Mouse (Mus musculus) retina, embryonic 14.5 days (tissue): ENCODE results near the gene Xrcc3.

ENCODE experiments used
- DNase-seq: peaks from one replicate; pipeline ENCODE4 v3.0.0-alpha.2; 2015; ENCODE audit warnings: low spot score

The Xrcc3 gene

DNA sequence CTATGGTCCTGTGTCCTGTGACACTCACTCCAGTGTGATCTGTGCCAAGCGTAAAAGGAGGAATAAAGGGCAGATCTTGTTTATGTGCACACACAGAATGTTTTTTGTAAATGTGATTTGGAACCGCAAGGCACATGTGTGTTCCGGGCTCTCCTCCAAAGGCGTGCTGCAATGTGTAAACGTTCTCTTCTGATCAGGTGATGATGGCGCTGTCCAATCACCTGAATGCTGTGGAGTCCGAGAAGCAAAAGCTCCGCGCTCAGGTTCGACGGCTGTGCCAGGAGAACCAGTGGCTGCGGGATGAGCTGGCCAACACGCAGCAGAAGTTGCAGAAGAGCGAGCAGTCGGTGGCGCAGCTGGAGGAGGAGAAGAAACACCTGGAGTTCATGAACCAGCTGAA lies 39.5 kb downstream of the Xrcc3 start:
- no peak for DNase-seq

GRCm38 (mm10) chr12:111770651-111771050 lies 43.0 kb downstream of the Xrcc3 start:
- no peak for DNase-seq

DNA sequence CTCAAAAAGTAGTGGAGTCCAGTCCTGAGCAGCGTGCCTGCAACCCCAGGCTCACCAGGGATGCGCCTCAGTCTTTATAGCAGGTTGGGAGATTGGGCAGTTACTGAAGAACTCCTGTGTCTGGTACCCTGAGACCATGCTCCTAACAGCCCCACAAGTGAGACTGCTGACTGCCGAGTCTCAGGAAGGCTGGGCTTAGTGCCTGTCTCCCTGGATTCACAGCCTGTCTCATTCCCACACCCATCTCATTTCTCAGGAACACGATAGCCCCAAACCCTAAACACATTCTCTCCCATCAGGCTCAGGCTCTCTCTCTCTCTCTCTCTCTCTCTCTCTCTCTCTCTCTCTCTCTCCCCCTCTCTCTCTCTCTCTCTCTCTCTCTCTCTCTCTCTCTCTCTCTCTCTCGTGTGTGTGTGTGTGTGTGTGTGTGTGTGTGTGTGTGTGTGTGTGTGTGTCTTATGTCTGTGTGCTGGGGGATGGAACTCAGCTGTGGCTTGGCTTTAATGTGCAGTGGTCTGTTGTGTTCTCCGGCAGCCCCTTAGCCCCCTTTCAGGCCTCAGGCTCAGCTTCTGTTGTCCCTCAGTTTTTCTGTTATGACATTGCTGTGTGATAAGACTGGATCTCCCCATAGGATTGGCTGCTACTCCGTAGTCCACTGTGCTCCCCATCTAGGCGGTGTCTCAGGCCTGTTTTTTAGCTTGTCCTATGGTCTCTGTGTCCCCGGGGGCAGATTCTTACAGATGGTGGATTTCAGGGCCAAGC lies 43.7 kb downstream of the Xrcc3 start:
- DNase-seq, result no peak

GRCm38 (mm10) chr12:111769306-111769705 lies 44.4 kb downstream of the Xrcc3 start:
- DNase-seq, result peak; percentile 54

DNA sequence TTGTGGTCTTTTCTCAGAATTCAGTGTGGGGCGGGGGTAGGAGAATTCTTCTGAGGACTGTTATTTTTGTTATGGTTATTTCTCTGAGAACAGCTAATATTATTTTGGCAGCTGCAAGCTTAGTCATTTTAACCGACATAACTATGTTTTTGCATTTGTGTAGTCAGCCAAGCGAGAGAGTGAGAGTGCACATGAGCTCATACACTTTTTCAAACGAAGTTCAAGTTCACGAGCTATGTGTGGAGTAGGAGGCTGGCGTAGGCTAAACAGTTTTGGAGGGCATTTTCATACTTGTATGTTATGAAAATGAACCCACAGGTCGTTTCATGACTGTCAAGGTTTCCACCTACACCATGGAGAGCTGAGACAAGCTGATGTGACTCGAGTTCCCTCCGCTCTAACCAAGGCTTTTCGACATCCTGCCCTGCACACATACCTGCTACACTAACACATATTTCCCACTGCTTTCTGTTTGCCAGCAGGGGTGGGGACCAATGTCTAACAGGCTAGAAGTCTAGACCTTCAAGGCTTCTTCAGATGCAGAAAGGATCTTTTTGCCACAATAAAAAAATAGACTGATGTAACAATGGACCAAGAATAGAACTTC lies 45.2 kb downstream of the Xrcc3 start:
- DNase-seq, result no peak

GRCm38 (mm10) chr12:111766313-111767236 lies 47.1 kb downstream of the Xrcc3 start:
- peak; percentile 81 for DNase-seq

- DNase-seq, result no peak
Measured at GRCm38 (mm10) chr12:111762620-111763280, 50.9 kb downstream of the Xrcc3 start.

- no peak for DNase-seq
Measured at GRCm38 (mm10) chr12:111760306-111760908, 53.3 kb downstream of the Xrcc3 start.

GRCm38 (mm10) chr12:111759176-111760061 lies 54.3 kb downstream of the Xrcc3 start:
- peak; percentile 68 for DNase-seq

GRCm38 (mm10) chr12:111758381-111759175 lies 55.1 kb downstream of the Xrcc3 start, which contains the start of gene Klc1:
TSS of gene Klc1 (plus strand) at chr12:111758849.
- DNase-seq, result peak; percentile 82

- no peak for DNase-seq
Measured at GRCm38 (mm10) chr12:111757561-111758325, 55.9 kb downstream of the Xrcc3 start.

GRCm38 (mm10) chr12:111756698-111757082 lies 57.0 kb downstream of the Xrcc3 start:
- no peak for DNase-seq

DNA sequence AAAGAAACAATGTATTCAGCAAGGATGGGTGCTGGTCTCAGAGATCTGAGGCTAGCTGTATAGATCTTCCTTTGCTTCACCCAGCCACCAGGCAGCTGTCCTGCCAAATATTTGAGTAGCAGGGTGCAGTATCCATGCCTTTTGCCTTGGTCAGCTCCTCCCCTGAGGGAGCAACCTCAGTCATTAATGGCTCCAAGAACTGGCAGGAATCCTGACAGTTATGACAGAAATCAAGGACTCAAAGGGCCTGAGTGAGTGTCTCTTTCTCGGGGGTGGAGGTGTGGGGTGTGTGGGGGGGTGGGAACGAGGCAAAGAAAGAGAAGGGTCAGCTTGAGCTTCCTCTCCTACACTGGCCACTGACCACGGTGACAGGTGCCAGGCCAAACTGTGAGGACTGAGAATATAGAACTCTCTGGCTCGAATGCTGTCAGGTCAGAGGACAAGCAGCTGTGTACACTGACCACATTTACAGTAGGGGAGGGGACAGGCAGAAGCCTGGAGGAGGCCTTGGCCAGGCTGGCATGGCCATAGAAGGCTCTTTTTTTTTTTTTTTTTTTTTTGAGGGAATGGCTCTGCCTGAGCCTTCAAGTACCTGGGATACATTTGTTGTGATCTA lies 57.5 kb downstream of the Xrcc3 start:
- no peak for DNase-seq

DNA sequence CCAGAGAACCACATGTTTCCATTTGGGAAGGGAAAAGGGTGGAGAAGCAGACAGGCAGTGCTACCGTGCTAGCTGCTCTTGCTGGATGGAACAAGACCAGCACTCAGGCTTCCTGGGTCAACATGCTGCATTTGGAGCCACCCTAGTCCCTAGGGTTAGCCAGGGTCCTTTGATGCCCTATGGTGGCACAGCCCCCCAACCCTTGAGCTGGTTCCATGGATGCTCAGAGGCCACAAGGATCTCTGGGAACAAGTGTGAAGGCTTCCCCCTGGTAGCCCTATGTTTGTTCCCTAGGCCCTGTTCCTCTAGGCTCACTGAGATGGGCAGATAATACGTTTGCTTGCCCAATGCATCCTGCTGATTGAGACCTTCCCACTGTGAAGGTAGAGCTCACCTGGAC lies 58.4 kb downstream of the Xrcc3 start:
- DNase-seq, result no peak

DNA sequence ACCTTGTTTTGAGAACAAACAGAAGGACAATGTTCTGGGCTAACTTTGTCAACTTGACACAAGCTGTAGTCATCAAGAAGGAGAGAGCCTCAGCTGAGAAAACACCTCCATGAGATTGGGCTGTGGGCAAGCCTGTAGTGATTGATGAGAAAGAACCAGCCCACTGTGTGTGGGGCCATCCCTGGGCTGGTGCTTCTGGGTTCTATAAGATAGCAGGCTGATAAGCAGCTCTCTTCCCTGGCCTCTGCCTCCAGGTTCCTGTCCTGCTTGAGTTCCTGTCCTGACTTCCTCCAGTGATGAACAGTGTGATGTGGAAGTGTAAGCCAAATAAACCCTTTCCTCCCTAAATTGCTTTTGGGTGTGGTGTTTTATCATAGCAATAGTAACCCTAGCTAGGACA lies 59.0 kb downstream of the Xrcc3 start:
- DNase-seq, result no peak

- DNase-seq, result no peak
Measured at GRCm38 (mm10) chr12:111753347-111753746, 60.3 kb downstream of the Xrcc3 start.
